Mouse (Mus musculus) retina, postnatal 1 day (tissue): ENCODE results near the gene Snap91.
A peak's percentile ranks its signal among the peaks of the same experiment; 100 is the strongest.

Experiments used
- DNase-seq: peaks from one replicate; pipeline ENCODE4 v3.0.0-alpha.2; 2012

The Snap91 gene

DNA sequence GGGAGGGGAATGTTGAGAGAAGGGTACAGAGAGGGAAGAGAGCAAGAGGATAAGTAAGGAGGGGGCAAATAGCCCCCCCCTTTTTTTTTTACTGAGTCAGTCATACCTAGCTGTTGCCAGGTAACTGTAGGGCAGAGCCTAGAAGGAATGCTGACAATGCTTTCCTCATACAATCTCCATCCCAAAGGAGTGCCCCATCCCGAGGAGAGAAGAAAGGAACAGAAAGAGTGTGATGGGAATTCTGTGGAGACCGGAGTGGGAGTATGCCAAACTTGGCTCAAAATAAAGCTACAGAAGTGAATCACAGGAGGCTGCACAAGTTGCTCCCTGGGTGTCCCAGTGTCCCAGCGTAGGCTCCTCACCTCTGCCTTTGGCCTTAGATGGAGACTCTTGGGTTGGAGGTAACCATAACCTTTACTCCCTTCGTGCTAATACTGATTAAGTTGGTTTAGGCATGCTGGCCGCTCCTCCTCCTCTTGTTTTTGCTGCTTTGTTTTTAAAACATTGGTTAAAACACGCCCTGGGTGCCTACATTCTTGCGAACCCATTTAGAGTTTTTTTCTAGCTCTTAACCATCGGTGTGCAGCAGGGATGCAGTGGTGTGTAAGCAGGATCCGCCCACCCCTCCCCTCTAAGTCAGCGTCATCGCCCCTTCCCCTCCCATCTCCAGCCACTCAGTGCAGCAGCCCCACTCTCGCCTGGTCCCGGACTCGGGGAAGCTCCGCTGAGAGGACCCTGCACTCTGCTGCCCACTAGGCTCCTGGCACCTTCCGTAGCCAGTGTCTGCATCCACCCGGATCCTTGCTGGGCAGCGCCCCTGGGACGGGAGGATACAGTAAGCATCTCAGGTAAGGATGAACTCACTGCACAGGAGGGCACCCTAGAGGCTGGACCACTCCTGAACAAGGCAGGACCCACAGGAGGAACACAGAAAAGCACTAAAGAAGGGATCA lies 137.2 kb downstream of the Snap91 start, which contains the start of gene Prss35:
TSS of gene Prss35 (plus strand) at position 691 of the 953 bp plus-strand sequence.
- peak; percentile 72 for DNase-seq

DNA sequence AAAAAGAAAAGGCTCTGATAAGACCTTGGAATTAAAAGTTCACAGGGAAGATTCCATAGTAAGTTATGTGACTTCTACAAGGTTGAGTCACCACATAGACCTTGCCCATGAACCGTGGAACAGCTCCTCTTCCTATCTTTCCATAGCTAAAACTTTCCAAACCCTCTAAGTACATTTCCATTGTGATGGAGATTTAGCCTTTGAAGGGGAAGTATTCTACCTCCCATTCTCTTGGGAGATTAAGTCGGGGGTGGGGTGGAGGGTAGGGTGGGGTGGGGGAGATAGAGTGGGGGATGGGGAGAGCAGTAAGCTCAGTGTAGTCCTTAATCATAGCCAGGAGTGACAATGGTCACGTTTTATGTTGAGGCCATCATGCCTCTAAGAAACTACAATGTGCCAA lies 140.5 kb downstream of the Snap91 start:
- no peak for DNase-seq

DNA sequence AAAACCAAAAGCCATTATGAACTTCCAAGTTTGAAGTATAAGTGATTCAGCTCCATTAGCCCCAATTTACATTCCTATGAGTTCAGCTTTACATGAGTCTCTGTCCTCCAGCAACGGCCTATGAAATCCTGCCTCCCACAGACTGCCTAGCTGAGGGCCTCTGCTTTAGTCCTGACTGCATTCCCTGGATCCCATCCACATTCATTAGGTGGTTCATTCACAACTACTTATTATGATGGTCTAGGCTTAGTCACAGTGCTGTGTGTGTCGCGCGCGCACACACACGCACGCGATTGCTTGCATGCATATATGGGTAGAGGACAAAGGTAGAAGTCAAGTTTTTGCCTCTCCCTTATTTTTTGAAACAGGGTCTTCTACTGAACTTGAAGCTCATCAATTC lies 141.7 kb downstream of the Snap91 start:
- no peak for DNase-seq

DNA sequence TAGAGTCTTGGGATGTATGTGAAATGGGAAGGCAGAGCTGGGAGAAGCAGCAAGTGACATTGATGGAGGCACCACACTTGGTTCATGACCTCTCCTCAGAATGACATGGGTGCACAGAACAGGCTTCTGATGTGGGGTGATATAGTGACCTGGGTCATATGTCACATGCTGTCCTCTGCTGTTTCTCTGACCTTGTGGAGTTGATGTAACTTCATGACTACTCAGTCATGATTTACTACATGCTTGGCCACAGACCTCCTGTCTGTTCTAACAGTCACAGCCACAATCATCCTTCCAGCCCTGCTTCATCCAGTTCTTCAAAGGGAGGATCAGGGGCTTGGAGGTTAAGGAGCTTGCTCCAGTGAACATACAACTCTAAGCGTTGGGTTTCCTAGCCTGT lies 142.4 kb downstream of the Snap91 start:
- no peak for DNase-seq

DNA sequence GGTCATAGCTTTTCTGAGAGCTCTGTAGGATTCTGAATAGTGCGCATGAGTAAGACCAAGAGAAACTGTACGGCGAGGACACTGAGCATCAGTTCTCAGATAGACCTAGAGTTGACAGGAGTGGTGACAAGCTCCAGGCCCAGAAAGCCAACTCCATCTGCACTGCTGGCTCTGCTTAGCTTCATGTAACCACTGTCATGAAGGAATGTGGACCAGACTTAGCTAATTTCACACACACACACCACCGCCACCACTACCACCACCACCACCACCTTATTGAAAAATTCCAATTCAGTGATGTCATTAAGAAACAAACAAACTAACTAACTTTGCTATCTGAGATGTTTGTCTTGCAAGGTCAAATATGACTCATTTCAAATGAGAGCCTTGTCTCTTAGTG lies 143.5 kb downstream of the Snap91 start:
- no peak for DNase-seq

DNA sequence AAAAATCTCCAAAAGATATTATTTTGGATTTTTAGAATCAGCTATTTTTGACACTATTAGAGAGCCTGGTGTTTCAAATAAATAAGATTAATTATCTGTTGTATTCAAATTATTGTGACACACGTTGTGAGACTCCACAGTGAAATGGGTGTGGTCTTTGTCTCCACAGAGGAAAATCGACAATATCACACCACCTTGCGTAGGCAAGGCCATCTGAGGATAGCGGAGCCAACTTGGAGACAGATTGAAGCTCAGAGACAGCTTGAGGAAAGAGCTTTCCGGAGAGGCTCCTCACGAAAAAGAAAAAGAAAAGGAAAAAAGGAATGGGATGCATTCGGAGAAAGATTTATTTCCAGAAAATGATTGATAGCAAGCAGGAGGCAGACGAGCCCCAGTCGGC lies 145.7 kb downstream of the Snap91 start:
- no peak for DNase-seq

DNA sequence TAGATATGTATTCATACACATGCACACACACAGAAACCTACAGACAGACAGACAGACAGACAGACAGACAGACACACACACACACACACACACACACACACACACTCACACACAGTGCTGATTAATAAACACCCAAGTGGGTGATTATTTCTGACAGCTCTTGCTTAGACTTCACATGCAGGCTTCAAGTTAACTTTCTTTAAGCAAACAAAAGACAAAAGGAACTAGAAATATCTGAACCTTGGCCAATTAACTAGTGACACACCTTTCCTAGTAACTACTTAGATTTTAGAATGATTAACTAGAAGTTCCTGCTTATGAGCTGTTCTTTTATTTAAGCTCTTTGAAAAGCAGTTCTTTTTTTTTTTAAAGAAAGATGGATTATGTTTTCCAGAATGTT lies 146.1 kb downstream of the Snap91 start:
- no peak for DNase-seq

DNA sequence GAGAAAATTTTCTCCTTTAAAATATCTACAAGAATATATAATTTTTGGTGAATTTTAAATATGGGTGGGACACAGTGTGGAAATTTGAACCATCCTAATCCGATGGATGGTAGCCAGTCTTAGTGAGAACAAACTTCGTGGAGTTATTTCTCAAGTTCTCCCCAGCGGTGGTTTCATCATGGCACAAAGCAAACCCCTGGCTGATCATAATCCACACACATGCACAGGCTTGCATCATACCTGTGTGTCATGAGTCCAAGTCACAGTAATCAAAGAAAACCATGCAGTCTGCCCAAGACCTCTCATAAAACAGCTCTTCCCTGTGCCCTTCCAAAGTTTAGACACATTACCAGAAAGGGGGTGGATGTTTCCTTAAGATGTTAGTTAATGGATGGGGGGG lies 150.6 kb downstream of the Snap91 start:
- no peak for DNase-seq

DNA sequence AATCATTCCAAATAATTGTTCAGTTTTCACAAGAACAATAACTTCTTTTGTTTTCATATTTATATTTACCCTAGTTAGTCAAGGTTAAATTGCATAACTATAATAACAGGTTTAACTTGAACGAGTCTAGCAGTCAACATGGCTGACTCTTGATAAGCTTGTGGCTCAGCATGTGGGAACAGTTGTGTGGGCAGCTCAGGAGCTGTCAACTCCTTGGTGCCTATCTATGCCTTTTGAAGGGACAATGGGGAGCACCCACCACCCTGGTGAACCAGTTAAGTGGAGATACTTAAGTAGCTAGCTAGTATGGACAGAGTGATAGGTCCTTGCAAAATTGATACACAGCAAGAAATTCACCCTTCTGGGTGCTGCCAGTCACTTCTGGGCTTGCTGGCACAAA lies 151.4 kb downstream of the Snap91 start:
- DNase-seq = no peak

DNA sequence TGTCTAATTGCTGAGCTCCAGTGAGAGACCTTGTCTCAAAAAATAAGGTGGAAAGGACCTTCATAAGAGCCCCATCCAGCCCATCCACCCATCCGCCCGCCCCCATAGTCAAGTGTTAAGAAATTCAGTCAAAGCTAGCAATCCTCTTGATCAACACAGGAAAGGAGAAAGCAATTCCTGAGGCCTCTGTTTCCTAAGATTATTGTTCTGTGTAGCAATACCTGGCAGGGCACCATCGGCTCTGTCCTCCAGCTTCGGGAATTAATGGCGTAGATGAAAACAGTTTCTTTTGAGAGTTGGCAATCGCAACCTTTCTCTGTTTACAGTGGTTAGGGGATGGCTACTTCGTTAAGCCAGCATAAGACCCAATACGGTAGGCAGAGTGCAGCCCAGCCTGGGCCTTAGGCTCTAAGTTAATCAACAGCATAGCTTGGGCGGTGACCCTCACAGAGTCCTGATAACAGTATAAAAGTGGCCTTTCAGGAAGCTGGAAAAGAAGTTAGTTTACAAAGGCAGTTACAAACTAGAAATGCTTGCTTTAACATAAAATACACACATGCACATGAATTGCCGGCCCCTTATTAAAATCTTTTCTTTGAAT lies 152.1 kb downstream of the Snap91 start:
- DNase-seq = no peak

DNA sequence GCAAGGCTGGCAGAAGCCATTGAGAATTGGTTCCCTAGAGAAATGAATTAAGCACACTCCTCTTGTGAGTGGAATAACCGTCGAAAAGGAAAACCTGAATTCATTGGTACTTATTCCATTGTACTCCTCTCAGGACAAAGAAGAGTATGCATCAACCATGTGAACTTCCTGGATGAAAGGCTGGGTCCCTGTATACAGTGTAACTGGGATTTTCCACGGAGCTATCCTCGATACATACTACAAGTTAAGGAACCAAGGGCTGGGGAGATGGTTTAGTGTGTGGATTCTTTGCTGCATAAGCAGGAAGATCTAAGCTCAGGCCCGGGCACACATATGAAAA lies 154.1 kb downstream of the Snap91 start:
- no peak for DNase-seq

DNA sequence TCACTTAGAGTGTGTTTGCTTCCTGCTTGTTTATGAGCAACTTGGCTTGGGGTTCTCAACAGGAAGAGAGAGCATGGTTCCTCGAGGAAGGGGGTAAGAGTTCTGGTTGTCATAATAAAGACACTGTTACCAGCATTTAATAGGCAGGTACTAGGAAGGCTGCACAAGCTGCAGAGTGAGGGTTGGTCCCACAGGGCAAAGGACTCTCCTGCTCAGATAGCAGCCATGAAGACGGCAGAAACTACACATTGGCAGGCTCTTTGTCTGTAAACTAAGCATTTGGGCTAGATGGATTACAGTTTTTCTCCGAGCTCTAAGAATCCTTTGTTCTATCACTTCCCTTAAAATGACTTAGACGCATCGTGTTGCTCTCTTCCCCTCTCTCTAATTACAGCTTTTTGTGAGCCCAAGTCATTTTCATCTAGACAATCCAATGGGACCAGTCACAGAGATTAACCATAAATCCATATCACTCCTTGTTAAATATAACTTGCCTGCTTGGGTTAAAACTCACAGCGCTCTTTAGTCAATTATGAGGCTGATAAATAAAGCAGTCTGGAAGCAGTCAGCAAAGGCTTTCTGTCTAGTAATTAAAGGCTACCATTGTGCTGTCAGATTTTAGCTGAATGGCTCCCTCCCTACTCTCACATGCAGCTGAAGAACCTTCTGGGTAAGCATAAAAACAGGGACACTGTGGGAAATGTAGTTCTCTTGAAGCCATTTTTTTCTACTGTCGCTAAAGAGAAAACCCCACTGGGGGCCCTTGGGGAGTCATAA lies 154.7 kb downstream of the Snap91 start:
- peak; percentile 15 for DNase-seq

DNA sequence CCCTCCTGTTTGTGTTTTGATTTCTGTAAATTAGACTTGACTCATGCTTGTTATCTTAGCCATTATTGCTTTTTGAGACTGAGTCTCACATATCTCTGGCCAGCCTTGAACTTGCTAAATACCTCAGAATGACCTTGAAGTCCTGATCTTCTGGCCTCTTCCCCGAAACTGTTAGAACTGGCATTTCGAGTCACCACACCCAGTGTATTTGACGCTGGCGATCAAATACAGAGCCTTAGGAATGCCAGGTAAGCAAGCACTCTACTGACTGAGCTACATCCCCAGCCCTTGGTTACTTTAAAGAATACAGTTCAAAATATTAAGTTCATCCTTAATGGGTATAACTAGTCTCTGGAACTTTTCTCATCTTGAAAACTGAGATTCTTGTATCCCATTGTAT lies 155.4 kb downstream of the Snap91 start:
- no peak for DNase-seq

DNA sequence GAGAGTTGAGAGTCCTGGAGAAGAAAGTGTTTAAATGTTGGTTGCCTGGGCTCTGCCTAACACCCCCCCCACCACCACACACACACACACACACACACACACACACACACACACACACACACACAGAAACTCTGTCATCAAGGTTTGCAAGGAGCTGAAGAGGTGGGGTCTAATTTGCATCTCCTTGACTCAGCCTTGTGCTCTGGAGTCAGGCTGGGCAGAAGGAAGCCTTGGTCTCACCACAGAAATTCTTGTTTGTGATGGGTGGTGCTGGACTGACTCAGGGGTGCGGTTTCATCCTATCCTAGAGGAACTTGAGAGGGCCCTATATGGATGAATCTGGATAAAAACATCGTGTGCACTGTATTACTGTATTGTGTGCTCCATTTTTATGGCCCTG lies 159.7 kb downstream of the Snap91 start:
- DNase-seq = no peak

DNA sequence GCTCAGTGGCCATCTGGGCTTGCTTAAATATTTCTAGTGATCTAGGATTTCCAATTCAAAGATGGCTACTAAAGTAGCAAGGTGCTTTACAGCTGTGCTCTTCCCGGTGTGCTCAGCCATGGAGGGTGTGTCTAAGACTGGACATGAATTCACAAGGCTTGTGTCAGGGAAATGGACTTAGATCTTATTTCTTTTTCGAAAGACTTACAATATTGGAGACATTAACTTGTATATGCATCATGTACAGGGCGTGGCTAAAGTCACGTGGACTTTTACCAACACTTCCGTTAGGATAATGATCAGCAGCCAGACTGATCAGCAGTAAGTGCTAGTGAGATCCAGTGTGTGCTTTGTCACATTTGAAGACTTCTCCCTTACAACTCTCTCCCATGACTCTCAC lies 160.2 kb downstream of the Snap91 start:
- DNase-seq = no peak

DNA sequence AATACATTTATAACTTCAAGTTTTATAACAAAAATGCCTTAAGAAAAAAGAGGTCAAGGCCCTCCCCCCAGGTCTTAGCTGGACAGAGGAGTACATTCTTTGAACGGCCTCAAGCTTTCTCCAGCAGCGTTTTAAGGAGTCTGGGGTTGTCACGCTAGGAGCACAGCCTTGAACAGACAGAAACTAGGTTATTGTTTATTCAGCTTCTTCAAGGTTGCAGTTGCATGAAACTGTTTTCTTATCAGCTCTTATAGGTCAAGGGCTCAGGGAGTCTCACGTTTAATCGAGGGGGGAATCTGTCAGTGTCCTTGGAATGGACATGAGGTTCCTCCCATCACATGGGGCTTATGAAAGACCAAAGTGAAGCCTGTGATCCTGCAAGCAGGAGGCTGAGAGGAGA lies 163.3 kb downstream of the Snap91 start:
- DNase-seq = no peak

DNA sequence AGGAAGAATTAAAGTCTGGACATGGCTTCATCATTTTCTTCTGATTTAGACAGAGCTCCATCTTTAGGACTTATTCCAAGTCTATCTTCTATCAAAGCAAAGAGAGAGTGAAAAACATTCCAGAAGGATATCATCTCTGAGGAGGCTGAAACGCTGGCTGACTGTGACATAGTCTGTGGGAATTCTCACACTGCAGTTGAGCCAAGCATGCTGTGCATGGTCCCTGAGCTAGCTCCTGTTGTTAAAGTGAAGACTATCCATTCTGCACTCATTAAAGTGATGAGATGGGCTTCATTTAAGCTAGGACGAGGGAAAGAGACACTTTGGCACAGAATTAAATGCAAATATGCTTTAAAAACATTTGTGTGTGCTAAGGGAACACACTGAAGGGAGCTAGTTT lies 163.9 kb downstream of the Snap91 start:
- DNase-seq = no peak
